Mouse (Mus musculus) embryonic fibroblast, embryonic 13.5 days (primary cell): ENCODE results near the gene Ier2. TPM values are rescaled to one million over a fixed set of nuclear protein-coding genes. Genes with fewer than 3 reads are reported as not detected.

ENCODE experiments used
- H3K27ac ChIP-seq: 2 replicates; pipeline ENCODE4 v1.5.1; 2012; ENCODE audit warnings: low read length, control low read depth, inconsistent platforms; ENCODE audit not compliant: insufficient read depth
- H3K4me1 ChIP-seq: 2 replicates; pipeline ENCODE4 v1.6.1; 2011; ENCODE audit warnings: low read length; ENCODE audit not compliant: control insufficient read depth, insufficient read depth
- H3K4me3 ChIP-seq: 2 replicates; pipeline ENCODE4 v1.5.1; 2011; ENCODE audit warnings: mild to moderate bottlenecking, control low read depth, low read length; ENCODE audit not compliant: insufficient read depth
- CTCF ChIP-seq: IDR thresholded peaks from 2 replicates; pipeline ENCODE4 v1.5.1; 2011; ENCODE audit warnings: mild to moderate bottlenecking, control low read depth, low read length, moderate library complexity, borderline replicate concordance; ENCODE audit not compliant: insufficient read depth
- POLR2A ChIP-seq: IDR thresholded peaks from 2 replicates; pipeline ENCODE4 v1.6.1; 2011; ENCODE audit warnings: low read depth, mild to moderate bottlenecking, control low read depth, low read length, moderate library complexity
- polyA plus RNA-seq: library from polyadenylated mRNA; stranded (reverse); fragments of >200 nt; gene quantifications from 2 replicates; pipeline ENCODE4 v1.2.4, GENCODE M21; 2011; ENCODE audit warnings: low read depth; ENCODE audit not compliant: missing spikeins, insufficient read length

The Ier2 gene
- polyA plus RNA-seq, 1 experiment, result 38.2 TPM

DNA sequence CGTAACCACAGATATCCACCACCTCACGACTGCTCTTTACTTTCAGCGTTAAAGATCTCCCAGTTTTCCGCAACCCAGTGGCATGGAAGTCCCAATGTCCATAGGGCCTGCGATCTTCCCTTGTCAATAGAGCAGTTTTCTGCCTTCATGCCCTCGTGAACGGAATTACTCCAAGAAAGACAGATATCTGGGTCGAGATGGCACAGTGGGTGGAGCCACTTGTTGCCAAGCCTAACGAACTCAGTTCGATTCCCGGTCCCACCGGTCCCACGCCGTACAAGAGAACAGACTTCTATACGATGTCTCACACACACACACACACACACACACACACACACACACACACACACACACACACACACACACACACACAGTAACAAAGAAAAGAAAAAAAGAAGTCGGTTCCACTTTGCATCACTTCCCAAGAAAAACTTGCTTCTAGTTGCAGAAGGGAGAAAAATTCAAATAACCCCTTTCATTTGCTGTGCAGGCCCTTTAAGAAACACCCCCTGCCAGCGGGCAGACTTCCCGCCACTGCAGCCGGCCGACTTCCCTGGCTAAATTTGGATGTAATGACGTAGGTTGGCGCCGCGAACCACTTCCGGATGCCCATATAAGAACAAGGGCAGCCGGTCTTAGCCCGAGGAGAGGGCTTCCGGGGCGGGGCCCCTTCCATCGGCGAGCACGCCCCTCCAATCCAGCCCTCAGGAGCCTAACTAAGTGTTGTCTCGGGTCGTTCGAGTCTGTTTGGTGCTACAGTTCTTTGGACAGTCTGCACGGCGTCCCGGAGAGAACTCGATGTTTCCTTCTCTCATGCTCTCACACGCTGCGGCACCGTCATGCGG is 1.1 kb upstream of the Ier2 start:
- no peaks in the 10 kb centered on the region for H3K4me1 ChIP-seq
- peak; percentile 99 for TF ChIP-seq POLR2A
- no peak for TF ChIP-seq CTCF
- H3K27ac ChIP-seq, result peak overlapping the region; percentile 82
- peak overlapping the region; percentile 71 for H3K4me3 ChIP-seq

DNA sequence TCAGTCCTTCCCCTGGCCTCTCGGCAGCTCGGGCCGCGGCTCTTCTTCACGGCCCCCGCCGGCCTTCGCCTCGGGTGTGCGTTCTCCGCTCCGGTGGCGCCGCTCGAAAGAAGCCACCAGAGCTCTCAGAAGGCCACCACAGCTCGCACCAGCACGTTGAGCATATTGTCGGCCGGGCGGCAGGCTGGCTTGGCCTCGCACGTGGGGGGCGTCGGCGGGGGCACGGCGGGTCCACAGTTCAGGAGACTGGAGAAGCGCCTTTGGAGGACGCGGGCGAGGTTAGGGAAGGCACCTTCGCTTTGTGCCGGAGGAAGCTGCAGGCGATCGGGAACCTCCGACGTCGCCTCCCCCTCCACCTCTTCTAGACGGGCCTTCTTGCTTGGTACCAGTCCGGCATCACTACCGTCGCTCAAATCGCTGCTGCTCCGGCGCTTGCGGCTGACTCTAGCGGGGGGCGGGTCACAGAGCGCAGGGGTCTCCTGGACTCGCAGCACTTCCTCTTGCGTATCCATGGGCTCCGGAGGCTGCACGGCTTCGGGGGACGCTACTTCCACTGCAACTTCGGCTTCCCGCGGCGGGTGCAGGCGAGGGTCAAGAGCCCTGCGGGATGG is 586 bp downstream of the Ier2 start:
- Histone ChIP-seq H3K4me1 (no peaks in the 10 kb centered on the region), H3K4me3 (peak overlapping the region; percentile 69), H3K27ac (peak overlapping the region; percentile 85)
- no peak for TF ChIP-seq CTCF
- no peak; the same call in 1 of the 2 replicates for TF ChIP-seq POLR2A

DNA sequence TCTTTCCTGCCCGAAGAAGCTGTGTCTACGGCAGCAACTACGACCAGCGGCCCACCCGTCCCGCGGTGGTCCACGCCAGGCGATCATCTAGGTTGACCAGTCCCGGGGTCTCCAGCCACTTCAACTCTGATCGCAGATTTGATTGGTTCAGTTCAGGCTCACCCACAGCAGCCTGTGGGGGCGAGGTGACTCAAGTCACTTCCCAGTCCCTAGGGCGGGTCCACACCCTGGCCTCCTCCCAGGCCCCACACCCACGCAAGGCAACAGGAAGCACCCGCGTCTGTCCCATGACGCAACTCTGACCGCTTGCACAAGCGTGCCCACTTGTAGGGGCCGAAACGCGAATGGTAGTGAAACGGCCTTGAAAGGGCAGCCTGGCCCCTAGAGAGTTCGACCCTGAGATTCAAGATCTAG is 1.2 kb downstream of the Ier2 start:
- H3K27ac ChIP-seq, result peak overlapping the region; percentile 85
- H3K4me3 ChIP-seq, result peak overlapping the region; percentile 69
- TF ChIP-seq POLR2A (peak; percentile 83), CTCF (no peak)
- H3K4me1 ChIP-seq, result peaks cover under 1% of the 10 kb centered on the region; the same call in 1 of the 2 replicates

DNA sequence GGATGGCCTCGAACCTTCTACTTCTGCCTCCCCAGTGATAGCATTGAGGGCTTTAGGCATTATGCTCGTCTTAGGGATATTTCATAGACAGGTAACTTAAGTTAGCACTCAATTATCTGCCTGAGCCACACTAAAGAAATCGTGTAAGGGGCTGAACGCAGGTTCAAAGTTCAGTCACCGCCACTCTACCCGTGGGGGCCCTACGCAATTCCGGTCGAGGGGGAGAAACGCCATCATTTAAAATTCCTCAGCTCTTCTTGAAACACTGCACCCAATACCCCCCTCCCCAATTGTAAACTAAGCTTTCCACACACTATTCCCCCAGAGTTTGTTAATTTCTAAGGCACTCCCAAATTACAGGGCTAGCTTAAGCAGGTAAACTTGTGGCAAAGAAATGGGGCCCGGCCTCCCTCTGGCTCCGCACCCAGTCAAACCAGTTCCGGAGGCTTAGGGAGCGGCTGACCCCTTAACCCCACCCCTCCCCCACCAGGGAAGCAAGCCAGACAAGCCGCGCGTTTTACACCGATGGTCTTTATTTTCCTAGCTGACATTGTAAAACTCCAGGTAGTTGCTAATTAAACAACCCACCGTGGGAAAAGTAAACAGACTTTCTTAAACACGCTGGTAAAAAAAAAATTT is 1.7 kb downstream of the Ier2 start:
- TF ChIP-seq POLR2A (peak; percentile 20; the same call in 1 of the 2 replicates), CTCF (no peak)
- Histone ChIP-seq H3K4me1 (peaks cover 3% of the 10 kb centered on the region; the same call in 1 of the 2 replicates), H3K4me3 (peak overlapping the region; percentile 69), H3K27ac (peak overlapping the region; percentile 85)

DNA sequence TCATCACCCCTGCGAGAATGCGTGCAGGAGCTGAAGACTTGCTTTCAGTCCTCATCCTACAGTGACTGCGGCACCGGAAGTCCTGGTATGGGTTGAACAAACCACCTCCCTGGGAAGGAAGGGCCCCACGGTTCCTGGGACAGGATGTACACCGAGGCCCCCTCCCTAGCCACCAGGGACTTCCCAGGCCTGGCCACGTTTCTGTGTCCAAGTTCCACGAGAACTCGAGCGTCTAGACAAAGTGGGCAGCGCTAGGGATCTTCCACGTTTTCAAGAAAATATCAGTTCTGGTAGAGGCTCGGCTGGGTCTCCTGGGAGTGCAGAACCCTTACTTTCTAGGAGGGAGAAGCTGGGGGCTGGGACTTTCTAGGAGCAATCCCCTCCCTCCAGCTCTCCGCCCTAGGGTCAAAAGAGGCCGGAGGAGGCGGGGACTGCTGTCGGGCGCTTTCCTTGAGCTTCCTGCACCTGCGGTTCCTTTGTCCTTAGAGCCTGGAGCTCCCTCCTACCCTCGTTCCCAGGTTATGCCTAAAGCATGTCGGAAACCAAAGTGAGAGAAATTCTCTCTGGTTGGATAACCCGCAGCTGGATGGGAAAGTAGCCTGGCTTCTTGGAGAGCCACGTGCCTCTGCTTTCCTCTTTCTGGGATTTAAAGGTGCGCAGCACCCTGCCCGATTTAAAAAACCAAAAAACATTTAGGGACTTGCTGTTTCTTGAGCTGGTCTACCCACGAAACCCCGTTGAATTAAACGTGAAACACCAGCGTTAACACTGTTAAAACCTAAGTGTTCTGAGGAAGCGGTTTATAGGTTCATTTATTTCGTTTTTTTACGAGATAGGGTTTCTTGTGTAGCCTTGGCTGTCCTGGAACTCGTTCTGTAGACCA is 2.5 kb downstream of the Ier2 start:
- TF ChIP-seq POLR2A (peak; percentile 69), CTCF (no peak)
- peaks cover 3% of the 10 kb centered on the region; the same call in 1 of the 2 replicates for H3K4me1 ChIP-seq
- peak overlapping the region; percentile 85 for H3K27ac ChIP-seq
- peak overlapping the region; percentile 69 for H3K4me3 ChIP-seq

DNA sequence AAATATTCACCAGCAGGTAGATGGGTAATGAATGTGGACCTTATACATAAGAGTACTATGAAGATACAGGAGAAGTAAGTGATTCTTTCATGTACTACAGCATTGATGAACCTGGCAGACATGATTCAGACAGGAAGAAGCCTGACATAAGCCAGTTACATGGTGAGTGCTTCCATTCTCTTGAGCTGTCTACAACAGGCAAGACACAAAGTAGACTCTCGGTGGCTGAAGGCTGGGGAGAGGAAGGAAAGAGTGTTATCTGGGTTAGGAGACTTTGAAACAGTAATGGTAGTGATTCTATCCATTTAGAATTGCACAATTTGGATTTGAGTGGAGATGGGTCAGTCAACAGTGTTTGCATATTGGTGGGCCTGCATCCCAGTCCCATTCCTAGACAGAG is 3.7 kb downstream of the Ier2 start:
- TF ChIP-seq POLR2A (no peak), CTCF (no peak)
- no peak overlapping the region for H3K27ac ChIP-seq
- H3K4me3 ChIP-seq, result no peak overlapping the region
- H3K4me1 ChIP-seq, result peaks cover 3% of the 10 kb centered on the region; the same call in 1 of the 2 replicates

DNA sequence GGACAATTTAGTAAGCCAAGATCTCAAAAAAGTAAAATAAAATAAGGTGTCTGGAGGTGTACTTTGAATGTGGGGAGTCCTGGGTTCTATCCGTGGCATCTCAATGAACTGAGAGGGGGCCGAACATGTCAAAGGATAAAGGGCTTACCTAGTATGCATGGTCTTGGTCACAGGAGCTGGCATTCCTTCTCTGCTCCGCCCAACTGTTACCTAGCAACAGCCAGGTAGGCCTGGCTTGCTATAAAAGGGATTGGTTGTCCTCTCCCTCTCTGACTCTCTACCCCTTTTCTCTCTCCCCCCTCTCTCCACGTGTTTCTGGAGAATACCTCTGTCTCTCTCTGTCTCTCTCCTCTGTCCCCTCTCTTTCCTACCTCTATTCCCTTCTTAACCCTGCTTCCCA is 5.0 kb downstream of the Ier2 start:
- TF ChIP-seq CTCF (no peak), POLR2A (no peak)
- H3K4me3 ChIP-seq, result no peak overlapping the region
- H3K27ac ChIP-seq, result no peak overlapping the region
- peaks cover 3% of the 10 kb centered on the region; the same call in 1 of the 2 replicates for H3K4me1 ChIP-seq

DNA sequence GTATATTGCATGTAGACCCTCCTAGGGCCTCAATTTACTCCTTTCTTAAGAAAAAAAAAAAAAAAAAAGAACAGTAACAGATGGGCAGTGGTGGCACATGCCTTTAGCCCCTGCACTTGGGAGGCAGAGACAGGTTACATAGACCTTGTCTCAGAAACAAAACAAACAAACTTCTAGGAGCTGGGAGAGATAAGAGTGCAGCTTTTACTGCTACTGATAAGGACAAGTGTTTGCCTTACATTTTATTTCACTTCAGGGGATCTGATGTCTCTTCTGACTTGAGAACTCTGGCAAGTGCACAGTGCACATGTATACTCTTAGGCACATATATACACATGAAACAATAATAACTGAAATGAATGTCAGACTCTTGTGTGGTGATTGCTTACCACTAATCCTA is 5.4 kb downstream of the Ier2 start:
- TF ChIP-seq CTCF (no peak), POLR2A (no peak)
- Histone ChIP-seq H3K27ac (no peak overlapping the region), H3K4me1 (peaks cover 3% of the 10 kb centered on the region; the same call in 1 of the 2 replicates), H3K4me3 (no peak overlapping the region)

DNA sequence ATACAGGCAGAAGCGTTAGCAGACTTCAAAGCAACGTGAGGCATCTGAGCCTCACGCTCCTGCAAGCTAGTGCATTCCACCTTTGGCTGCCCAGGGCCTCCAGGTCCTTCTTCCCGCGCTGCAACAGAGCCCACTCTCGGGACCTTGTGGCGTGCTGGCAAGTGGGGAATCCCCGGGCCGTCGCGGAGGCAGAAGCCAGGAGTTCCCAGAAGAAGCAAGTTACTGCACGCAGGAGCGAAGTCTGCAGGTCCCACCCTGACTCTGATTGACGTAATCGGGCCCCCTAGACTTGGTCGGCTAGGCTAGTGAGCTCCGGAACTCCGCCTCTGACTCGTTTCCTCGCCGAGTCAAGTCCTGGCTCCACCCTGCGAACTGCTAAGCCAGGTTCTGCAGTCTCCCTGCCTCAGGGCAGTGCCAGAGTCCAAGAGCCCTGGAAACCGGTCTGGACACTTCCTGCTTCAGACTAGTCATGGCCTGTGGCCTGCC is 6.0 kb downstream of the Ier2 start:
- TF ChIP-seq POLR2A (peak; percentile 21; the same call in 1 of the 2 replicates), CTCF (no peak)
- peak overlapping the region; percentile 24 for H3K27ac ChIP-seq
- H3K4me1 ChIP-seq, result peaks cover 3% of the 10 kb centered on the region; the same call in 1 of the 2 replicates
- peak overlapping the region; percentile 7 for H3K4me3 ChIP-seq
